ENCODE assay signal across 8 mouse cellular contexts in the genomic region with DNA sequence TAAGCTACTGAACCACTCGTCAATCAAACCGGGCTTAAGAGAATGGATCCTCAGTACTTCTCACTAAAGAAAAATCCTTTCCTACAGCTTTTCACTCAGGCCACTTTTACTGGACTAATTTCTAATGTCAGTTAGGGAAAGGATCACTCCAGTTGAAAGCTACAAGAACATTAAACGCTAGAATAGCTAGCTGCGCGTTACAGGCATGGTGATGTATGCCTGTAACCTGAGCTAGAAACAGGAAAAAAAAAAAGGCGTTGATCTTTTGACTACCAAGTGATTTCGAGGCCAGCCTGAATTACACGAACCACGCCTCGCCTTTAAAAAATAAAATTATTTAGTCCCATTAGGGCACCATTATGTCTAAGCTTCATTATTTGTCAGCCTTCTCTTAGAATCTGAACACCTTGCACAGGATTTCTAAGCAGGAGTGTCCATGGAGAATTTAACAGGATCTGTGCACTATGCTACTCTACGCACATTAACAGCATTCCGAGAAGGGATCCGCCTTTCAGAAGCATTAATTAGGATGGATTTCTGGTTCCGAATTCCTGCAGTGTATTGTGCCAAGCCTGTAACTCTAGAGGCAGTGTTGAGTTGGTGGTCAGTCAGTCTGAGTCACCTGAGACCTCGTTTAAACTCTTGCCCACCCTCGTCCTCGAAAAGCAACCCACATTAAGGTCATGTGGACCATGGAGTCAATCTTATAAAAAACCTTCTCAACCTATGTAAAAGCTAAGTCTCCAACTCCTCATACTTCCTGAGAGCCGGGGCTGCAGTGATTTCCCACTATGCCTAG. TPM values are rescaled to one million over a fixed set of nuclear protein-coding genes. Genes with fewer than 3 reads are reported as not detected.
DNase-seq lines count a peak whose midpoint lies in the region; ATAC-seq and TF ChIP-seq lines count a peak whose summit lies in the region.

No protein-coding gene starts in this region.

- H3K4me2 ChIP-seq in kidney, postnatal 0 days (ENCODE audit: low read length): peak overlapping the region; percentile 84
- peak overlapping the region; percentile 68 for H3K4me2 ChIP-seq in hindbrain, embryonic 12.5 days (replicated peaks)
- H3K4me2 ChIP-seq in midbrain, embryonic 11.5 days: peak overlapping the region; percentile 71

- H3K9me3 ChIP-seq in kidney, postnatal 0 days (replicated peaks; ENCODE audit: low read length): no peaks in the 10 kb centered on the region
- no peaks in the 10 kb centered on the region for H3K9me3 ChIP-seq in hindbrain, embryonic 12.5 days (replicated peaks)
- H3K9me3 ChIP-seq in midbrain, embryonic 11.5 days (ENCODE audit: control insufficient read depth, low read length): no peaks in the 10 kb centered on the region

- peak overlapping the region; percentile 79 for H3K9ac ChIP-seq in kidney, postnatal 0 days (ENCODE audit: low read depth, low read length)
- H3K9ac ChIP-seq in hindbrain, embryonic 12.5 days: peak overlapping the region; percentile 57
- H3K9ac ChIP-seq in midbrain, embryonic 11.5 days (ENCODE audit: low read length): peak overlapping the region; percentile 64

- H3K4me3 ChIP-seq in kidney, postnatal 0 days (replicated peaks; ENCODE audit: low read depth, low read length): peak overlapping the region; percentile 63
- H3K4me3 ChIP-seq in hindbrain, embryonic 12.5 days: peak overlapping the region; percentile 48
- H3K4me3 ChIP-seq in midbrain, embryonic 11.5 days (ENCODE audit: low read depth, low read length): peak overlapping the region; percentile 47

- no peak for ATAC-seq in kidney, postnatal 0 days (replicated peaks; ENCODE audit: low FRiP score, low read depth)
- no peak for ATAC-seq in hindbrain, embryonic 12.5 days (ENCODE audit: low FRiP score)
- ATAC-seq in midbrain, embryonic 11.5 days (ENCODE audit: low FRiP score): no peak

- TF ChIP-seq CTCF in kidney, postnatal 0 days (IDR thresholded peaks at IDR 0.05; ENCODE audit: low read depth): peak; percentile 50

- peaks cover 20% of the 10 kb centered on the region for H3K4me1 ChIP-seq in kidney, postnatal 0 days (replicated peaks; ENCODE audit: insufficient read depth, low read length)
- peaks cover 64% of the 10 kb centered on the region for H3K4me1 ChIP-seq in hindbrain, embryonic 12.5 days
- H3K4me1 ChIP-seq in midbrain, embryonic 11.5 days (ENCODE audit: control insufficient read depth, insufficient read depth, low read length): peaks cover 64% of the 10 kb centered on the region

- peak; percentile 78 for DNase-seq in kidney, postnatal 0 days (ENCODE audit: low spot score)
- no peak for DNase-seq in kidney, adult 9 months
- DNase-seq in brain, adult 2 months (ENCODE audit: low read depth, low spot score): peak; percentile 44
- no peak for DNase-seq in midbrain, embryonic 11.5 days (ENCODE audit: low spot score, missing footprints)
- no peak for DNase-seq in left cerebral cortex, adult 11 months (ENCODE audit: low spot score)
- DNase-seq in left cerebral cortex, adult 8-10 months (ENCODE audit: low spot score in 2 of 2): no peak
- DNase-seq in layer of hippocampus, postnatal 14 days (ENCODE audit: low spot score in 2 of 2): no peak

- no peaks in the 10 kb centered on the region for H3K27me3 ChIP-seq in kidney, postnatal 0 days (ENCODE audit: insufficient read depth, low read length)
- no peaks in the 10 kb centered on the region for H3K27me3 ChIP-seq in hindbrain, embryonic 12.5 days
- no peaks in the 10 kb centered on the region for H3K27me3 ChIP-seq in midbrain, embryonic 11.5 days (ENCODE audit: control insufficient read depth, insufficient read depth, low read length)

- WGBS in kidney, postnatal 0 days: 2% methylated on average over 18 of the region's 18 CpGs
- WGBS in hindbrain, embryonic 12.5 days: 5% methylated on average over 18 of the region's 18 CpGs
- WGBS in midbrain, embryonic 11.5 days: 5% methylated on average over 18 of the region's 18 CpGs

- H3K36me3 ChIP-seq in kidney, postnatal 0 days (ENCODE audit: insufficient read depth, low read length): peaks cover 3% of the 10 kb centered on the region; the same call in 1 of the 2 replicates
- 0 out of 2 replicates have a peak, but pooled peaks cover 11% of the 10 kb centered on the region for H3K36me3 ChIP-seq in hindbrain, embryonic 12.5 days
- peaks cover 1% of the 10 kb centered on the region; the same call in 1 of the 2 replicates for H3K36me3 ChIP-seq in midbrain, embryonic 11.5 days (ENCODE audit: control insufficient read depth, insufficient read depth, low read length)

- peak overlapping the region; percentile 97 for H3K27ac ChIP-seq in kidney, postnatal 0 days
- H3K27ac ChIP-seq in hindbrain, embryonic 12.5 days: peak overlapping the region; percentile 94
- peak overlapping the region; percentile 89 for H3K27ac ChIP-seq in midbrain, embryonic 11.5 days (ENCODE audit: low read depth, low read length)

RNA-seq across cellular contexts. Expression of gene Kmt2e, which starts 15.2 kb away (rescaled TPM):
- polyA plus RNA-seq in kidney, postnatal 0 days (2015; fragmentation: Nextera tagmentation; extraction: Ambion mirVana): 76.8 and 85.9 TPM in 2 replicates
- 145 and 152 TPM in 2 replicates for polyA plus RNA-seq in hindbrain, embryonic 12.5 days (2016; fragmentation: Nextera tagmentation; extraction: Ambion mirVana)
- 110 and 115 TPM in 2 replicates for polyA plus RNA-seq in midbrain, embryonic 11.5 days (2014; fragmentation: Nextera tagmentation; extraction: Ambion mirVana)
- total RNA-seq in left cerebral cortex, adult 8-10 months (2022): 100 to 1,000 TPM in 3 of 4 experiments, 10 to 100 TPM in 1; 95.8 to 105 (median 101) TPM
- total RNA-seq in layer of hippocampus, postnatal 14 days (2021): 10 to 100 TPM; 93.2 to 96.7 TPM

Comparison
In these comparisons a context has a peak if more than half of its experiments do, and no peak if none do; other contexts are left out.
1. DNase-seq: peak in kidney, postnatal 0 days (single experiment) and brain, adult 2 months (single experiment); none in kidney, adult 9 months (single experiment), midbrain, embryonic 11.5 days (single experiment), left cerebral cortex, adult 11 months (single experiment), left cerebral cortex, adult 8-10 months (0 of 2) and layer of hippocampus, postnatal 14 days (0 of 2).
2. Peak in every context shown above with its lines, with median percentiles within 50 percentile points of each other: H3K27ac ChIP-seq, H3K4me2 ChIP-seq, H3K4me3 ChIP-seq and H3K9ac ChIP-seq.